Mouse (Mus musculus) hindbrain, embryonic 11.5 days (tissue): ENCODE data around the gene Ift43. TPM values are rescaled to one million over a fixed set of nuclear protein-coding genes. Genes with fewer than 3 reads are reported as not detected.

Source experiments
- ATAC-seq: fragments of 200-750 bp; cut with Nextera tagmentation; 2 replicates; pipeline ENCODE4 v1.8.0; 2017; ENCODE audit warnings: mild to moderate bottlenecking, moderate TSS enrichment, moderate library complexity; ENCODE audit not compliant: low FRiP score
- DNase-seq: peaks from one replicate; pipeline ENCODE4 v3.0.0-alpha.2; 2015; ENCODE audit warnings: low spot score
- H3K27ac ChIP-seq: fragments of 300-500 bp; sonication (generic); 2 replicates; pipeline ENCODE4 v1.5.1; 2014; ENCODE audit warnings: mild to moderate bottlenecking, low read depth, low read length
- H3K27me3 ChIP-seq: fragments of 300-500 bp; sonication (generic); 2 replicates; pipeline ENCODE4 v1.6.1; 2014; ENCODE audit warnings: mild to moderate bottlenecking, low read length, moderate library complexity, mixed read lengths; ENCODE audit not compliant: control insufficient read depth, insufficient read depth
- H3K36me3 ChIP-seq: fragments of 300-500 bp; sonication (generic); 2 replicates; pipeline ENCODE4 v1.6.1; 2014; ENCODE audit warnings: mild to moderate bottlenecking, low read length, moderate library complexity, mixed read lengths; ENCODE audit not compliant: control insufficient read depth, insufficient read depth
- H3K4me1 ChIP-seq: fragments of 300-500 bp; sonication (generic); replicated peaks from 2 replicates; pipeline ENCODE4 v1.6.1; 2014; ENCODE audit warnings: low read length, mixed read lengths; ENCODE audit not compliant: control insufficient read depth, insufficient read depth
- H3K4me2 ChIP-seq: fragments of 300-500 bp; sonication (generic); replicated peaks from 2 replicates; pipeline ENCODE4 v1.6.1; 2014; ENCODE audit warnings: mild to moderate bottlenecking, low read depth, low read length
- H3K4me3 ChIP-seq: fragments of 300-500 bp; sonication (generic); 2 replicates; pipeline ENCODE4 v1.5.1; 2014; ENCODE audit warnings: low read depth, low read length
- H3K9ac ChIP-seq: fragments of 300-500 bp; sonication (generic); 2 replicates; pipeline ENCODE4 v1.6.1; 2014; ENCODE audit warnings: low read depth, low read length
- H3K9me3 ChIP-seq: fragments of 300-500 bp; sonication (generic); 2 replicates; pipeline ENCODE4 v1.6.1; 2016; ENCODE audit warnings: low read length; ENCODE audit not compliant: control insufficient read depth
- WGBS: fragments of 180-500 bp; shearing (Covaris S2); extraction: QIAGEN DNeasy Blood & Tissue Kit; methylation state at CpG from one replicate; pipeline ENCODE4 v1.1.7; 2014; 5-methylcytosine and 5-hydroxymethylcytosine counted together
- polyA plus RNA-seq: library from polyadenylated mRNA; unstranded; fragments of >200 nt; fragmentation: Nextera tagmentation; extraction: Ambion mirVana; gene quantifications from 2 replicates; pipeline ENCODE4 v1.2.1, GENCODE M21; 2014

Ift43 gene
- polyA plus RNA-seq: 93.8 and 102 TPM in 2 replicates

DNA sequence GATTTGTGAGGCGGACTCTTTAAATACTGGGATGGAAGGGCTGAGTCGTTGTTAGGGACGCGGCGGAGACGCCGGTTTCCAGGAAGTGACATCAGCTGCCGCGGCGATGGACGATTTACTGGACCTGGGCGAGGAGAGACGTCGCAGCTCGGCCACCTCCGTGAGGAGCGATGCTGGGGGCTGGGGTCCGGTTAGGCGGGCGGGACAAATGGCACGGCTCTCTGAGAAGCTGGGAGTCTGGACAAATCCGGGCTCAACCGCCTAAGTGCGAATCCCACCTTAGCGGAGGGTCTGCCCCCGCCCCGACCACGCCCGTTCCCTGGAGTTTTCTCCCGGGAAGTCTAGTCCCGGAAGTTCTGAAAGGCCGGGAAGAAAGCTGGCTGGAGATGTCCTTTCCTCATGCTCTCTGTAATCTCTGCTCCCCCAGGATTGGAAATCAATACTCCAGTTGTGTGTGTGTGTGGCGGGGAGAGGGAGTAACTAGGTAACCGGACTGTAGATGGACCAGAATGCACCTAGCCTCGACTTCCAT is at the start of gene Ift43:
Gene Ift43, plus strand, starts transcription at position 61 of the 532 bp plus-strand sequence.
- Histone ChIP-seq H3K4me1 (peaks cover 4% of the 10 kb centered on the region), H3K4me3 (peak within 1 kb of the TSS; percentile 70), H3K36me3 (no peaks in the 10 kb centered on the region), H3K27me3 (peaks cover 4% of the 10 kb centered on the region; the same call in 1 of the 2 replicates), H3K27ac (no peak within 1 kb of the TSS), H3K9ac (peak within 1 kb of the TSS; percentile 56), H3K4me2 (peak within 1 kb of the TSS; percentile 66), H3K9me3 (no peaks in the 10 kb centered on the region)
- peak; percentile 92 for DNase-seq
- WGBS: under 1% methylated on average over 35 of the region's 35 CpGs
- ATAC-seq: peak; percentile 56; the same call in 1 of the 2 replicates

- H3K4me3 ChIP-seq: no peak overlapping the region
- DNase-seq: no peak
- H3K9me3 ChIP-seq: no peaks in the 10 kb centered on the region
- no peaks in the 10 kb centered on the region for H3K36me3 ChIP-seq
- H3K4me1 ChIP-seq: 0 out of 2 replicates have a peak, but pooled peaks cover 2% of the 10 kb centered on the region
- no peak for ATAC-seq
- no peak overlapping the region for H3K4me2 ChIP-seq
- H3K27ac ChIP-seq: no peak overlapping the region
- H3K9ac ChIP-seq: no peak overlapping the region
- H3K27me3 ChIP-seq: no peaks in the 10 kb centered on the region
These were observed 46.8 kb upstream of the Ift43 start for GRCm38 (mm10) chr12:86035586-86035985.

DNA sequence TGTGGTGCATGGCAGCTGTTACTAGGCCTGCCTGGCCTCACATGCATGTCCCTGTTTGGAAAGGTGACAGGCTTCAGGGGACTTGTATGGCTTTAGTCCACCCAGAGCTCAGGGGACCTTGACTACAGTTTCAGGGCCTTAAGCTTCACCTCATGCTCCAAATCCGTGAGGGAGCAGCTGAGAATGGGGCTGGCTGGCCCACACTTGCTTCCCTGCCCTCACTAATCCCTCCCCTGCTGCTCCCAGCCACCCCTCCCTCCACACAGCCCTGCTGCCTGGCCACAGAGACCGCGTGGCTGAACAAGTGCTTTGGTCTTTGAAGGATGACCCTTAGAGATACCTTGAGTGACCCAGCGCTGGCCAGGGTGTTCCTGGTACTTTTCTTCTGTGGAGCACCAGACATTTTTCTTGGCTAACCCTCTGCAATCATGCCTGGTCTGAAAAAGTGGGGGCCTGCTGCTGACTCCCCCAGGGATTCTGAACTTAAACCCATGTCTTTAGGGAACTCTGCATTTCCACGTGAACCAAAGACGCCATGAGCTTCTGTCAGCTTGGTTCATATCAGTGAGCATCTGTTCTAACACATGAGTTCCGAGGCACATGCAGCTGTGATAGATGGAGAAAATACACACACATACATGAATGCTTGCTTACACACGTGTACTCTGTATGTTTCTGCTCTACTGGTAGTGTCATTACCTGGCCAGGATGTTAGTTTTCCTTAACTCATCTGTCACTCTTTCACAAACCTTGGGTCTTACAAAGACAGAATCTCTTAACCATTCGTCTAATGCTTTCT is 45.8 kb upstream of the Ift43 start:
- WGBS: 51% methylated on average over 9 of the region's 9 CpGs
- ATAC-seq (0 out of 2 replicates have a peak, but pooled peaks have one; percentile 17), DNase-seq (no peak)
- H3K9ac ChIP-seq: no peak overlapping the region
- H3K4me2 ChIP-seq: no peak overlapping the region
- no peaks in the 10 kb centered on the region for H3K36me3 ChIP-seq
- no peaks in the 10 kb centered on the region for H3K9me3 ChIP-seq
- 0 out of 2 replicates have a peak, but pooled peaks cover 2% of the 10 kb centered on the region for H3K4me1 ChIP-seq
- H3K27ac ChIP-seq: no peak overlapping the region
- H3K27me3 ChIP-seq: no peaks in the 10 kb centered on the region
- no peak overlapping the region for H3K4me3 ChIP-seq

DNA sequence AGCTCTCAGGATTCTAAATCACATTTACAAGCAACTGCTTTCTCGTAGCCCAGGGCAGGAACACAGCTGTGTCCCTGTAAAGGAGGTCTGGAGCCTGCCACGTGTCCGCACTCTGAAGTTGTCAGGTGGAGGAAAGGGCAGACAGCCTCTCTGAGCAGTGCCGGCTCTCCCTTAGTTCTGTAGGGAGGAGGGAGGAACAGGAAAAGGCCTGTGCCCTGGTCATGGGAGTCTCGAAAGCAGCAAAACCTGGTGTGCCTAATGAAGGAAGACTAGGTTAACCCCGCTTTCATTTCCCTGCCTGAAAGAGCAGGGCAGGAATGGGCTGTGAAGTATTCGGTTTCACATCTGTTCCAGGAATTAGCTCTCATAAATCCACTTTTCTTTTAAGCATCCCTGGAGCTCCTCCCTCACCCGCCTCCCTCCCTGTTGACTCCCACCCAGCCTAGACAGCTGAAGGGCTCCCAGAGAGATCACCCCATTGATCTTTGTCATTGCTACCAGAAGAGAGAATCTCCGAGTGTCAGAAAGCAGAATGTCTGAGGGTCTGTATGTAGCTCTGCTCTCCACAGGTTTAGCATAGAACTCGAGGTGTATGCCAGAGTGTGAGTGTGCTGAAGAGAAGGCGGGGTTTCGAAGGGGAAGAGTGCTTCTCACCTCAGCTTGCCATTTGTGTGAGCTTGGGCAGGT is 45.0 kb upstream of the Ift43 start:
- 32% methylated on average over 12 of the region's 12 CpGs for WGBS

DNA sequence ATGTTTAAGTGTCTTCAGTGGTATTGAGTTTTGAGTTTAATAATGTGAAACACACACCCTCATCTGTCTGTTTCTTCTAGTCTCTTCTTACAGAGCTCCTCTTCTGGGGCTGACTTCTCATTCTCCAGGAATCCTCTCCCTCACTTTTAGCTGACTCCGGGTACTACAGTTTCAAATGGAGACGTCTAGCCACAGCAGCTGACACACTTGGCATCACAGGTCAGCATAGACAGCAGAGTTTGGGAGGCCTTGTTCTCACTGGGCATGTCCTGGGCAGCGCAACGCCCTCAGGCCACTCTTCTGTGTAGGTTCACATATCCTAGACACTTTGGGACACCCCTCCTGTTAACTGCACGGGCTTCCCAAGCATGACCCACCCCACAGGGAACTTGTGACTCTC is 43.3 kb upstream of the Ift43 start:
- no peak overlapping the region for H3K4me3 ChIP-seq
- 82% methylated on average over 5 of the region's 5 CpGs for WGBS
- DNase-seq (no peak), ATAC-seq (no peak)
- H3K27ac ChIP-seq: no peak overlapping the region
- H3K4me2 ChIP-seq: no peak overlapping the region
- no peaks in the 10 kb centered on the region for H3K9me3 ChIP-seq
- no peak overlapping the region for H3K9ac ChIP-seq
- H3K27me3 ChIP-seq: no peaks in the 10 kb centered on the region
- no peaks in the 10 kb centered on the region for H3K36me3 ChIP-seq
- H3K4me1 ChIP-seq: 0 out of 2 replicates have a peak, but pooled peaks cover 2% of the 10 kb centered on the region

More for the DNA sequence above, 45.0 kb upstream of the Ift43 start:
- H3K4me2 ChIP-seq: no peak overlapping the region
- 0 out of 2 replicates have a peak, but pooled peaks cover 2% of the 10 kb centered on the region for H3K4me1 ChIP-seq
- DNase-seq (peak; percentile 30), ATAC-seq (peak; percentile 70)
- H3K9ac ChIP-seq: no peak overlapping the region
- no peak overlapping the region for H3K4me3 ChIP-seq
- no peaks in the 10 kb centered on the region for H3K9me3 ChIP-seq
- no peaks in the 10 kb centered on the region for H3K27me3 ChIP-seq
- H3K36me3 ChIP-seq: no peaks in the 10 kb centered on the region
- no peak overlapping the region for H3K27ac ChIP-seq

DNA sequence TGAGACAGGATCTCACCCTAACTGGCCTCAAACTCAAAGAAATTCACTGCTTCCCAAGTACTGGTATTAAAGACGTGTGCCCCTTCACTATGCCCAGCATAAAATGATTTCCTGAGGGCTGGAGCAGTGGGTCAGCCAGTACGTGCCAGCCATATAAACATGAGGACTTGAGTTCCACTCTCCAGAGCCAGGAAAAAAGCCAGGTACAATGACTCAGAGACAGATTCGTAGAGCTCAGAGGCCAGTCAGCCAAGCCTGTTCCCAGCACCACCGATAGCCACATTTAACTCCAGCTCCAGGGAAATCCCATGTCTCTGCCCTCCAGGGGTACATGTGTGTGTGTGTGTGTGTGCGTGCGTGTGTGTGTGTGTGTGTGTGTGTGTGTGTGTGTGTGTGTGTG is 42.6 kb upstream of the Ift43 start:
- Histone ChIP-seq H3K36me3 (no peaks in the 10 kb centered on the region), H3K4me3 (no peak overlapping the region), H3K27me3 (no peaks in the 10 kb centered on the region), H3K27ac (no peak overlapping the region), H3K4me2 (no peak overlapping the region), H3K9ac (no peak overlapping the region), H3K9me3 (no peaks in the 10 kb centered on the region), H3K4me1 (0 out of 2 replicates have a peak, but pooled peaks cover 2% of the 10 kb centered on the region)
- 93% methylated on average over 6 of the region's 6 CpGs for WGBS
- ATAC-seq (no peak), DNase-seq (no peak)

DNA sequence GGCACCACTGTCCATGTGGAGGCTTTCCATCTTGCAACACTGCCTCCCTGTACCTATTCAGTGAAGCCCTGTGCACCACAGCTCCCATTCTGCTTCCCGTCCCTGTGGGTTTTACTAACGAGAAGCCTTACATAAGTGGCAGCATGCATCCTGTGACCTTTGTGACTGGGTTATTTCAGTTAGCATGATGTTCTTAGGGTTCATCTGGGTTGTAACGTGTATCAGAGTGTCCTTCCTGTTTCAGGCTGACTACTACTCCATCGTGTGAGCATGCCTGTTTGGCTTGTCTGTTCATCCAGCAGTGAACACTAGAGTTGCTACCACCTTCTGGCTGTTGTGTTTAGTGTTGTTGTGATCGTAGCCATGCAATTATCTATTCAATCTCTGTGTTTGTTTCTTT is 36.2 kb upstream of the Ift43 start:
- whole genome bisulfite sequencing: 88% methylated on average over 5 of the region's 5 CpGs
- ATAC-seq (no peak), DNase-seq (no peak)
- Histone ChIP-seq H3K27me3 (no peaks in the 10 kb centered on the region), H3K4me1 (no peaks in the 10 kb centered on the region), H3K27ac (no peak overlapping the region), H3K9ac (no peak overlapping the region), H3K4me2 (no peak overlapping the region), H3K4me3 (no peak overlapping the region), H3K9me3 (no peaks in the 10 kb centered on the region), H3K36me3 (no peaks in the 10 kb centered on the region)

DNA sequence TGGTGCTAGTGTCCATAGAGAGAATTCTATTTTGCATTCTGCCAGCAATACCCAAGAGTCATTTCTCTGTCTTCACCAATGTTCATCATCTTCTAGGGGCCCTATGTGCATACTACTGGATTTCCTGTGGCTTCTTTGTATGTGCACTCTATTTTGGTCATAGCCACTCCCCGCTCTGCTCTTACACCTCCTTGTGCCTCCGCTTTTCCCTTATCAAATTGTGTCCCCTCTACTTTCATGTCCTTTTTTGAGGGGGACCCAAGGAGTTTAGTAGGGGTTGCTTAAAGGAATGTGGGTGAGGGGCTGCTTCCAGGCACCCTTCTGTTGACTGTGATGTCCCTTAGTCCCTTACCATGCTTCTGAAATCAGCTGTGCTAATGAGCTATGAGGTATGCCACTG is 35.6 kb upstream of the Ift43 start:
- no peak overlapping the region for H3K4me3 ChIP-seq
- ATAC-seq (no peak), DNase-seq (no peak)
- H3K27ac ChIP-seq: no peak overlapping the region
- H3K4me2 ChIP-seq: no peak overlapping the region
- no peak overlapping the region for H3K9ac ChIP-seq
- no peaks in the 10 kb centered on the region for H3K4me1 ChIP-seq
- WGBS: 98% methylated on average over 2 of the region's 2 CpGs
- H3K9me3 ChIP-seq: no peaks in the 10 kb centered on the region
- no peaks in the 10 kb centered on the region for H3K36me3 ChIP-seq
- H3K27me3 ChIP-seq: no peaks in the 10 kb centered on the region
